Mouse (Mus musculus) heart, adult 11 months (tissue): ENCODE measurements around the gene Galnt10.
A peak's percentile ranks its signal among the peaks of the same experiment; 100 is the strongest.

Experiments used
- DNase-seq: peaks from one replicate; pipeline ENCODE4 v3.0.0; 2022

Gene Galnt10

GRCm38 (mm10) chr11:57747294-57748080 lies 102.2 kb downstream of the Galnt10 start:
- no peak for DNase-seq

DNA sequence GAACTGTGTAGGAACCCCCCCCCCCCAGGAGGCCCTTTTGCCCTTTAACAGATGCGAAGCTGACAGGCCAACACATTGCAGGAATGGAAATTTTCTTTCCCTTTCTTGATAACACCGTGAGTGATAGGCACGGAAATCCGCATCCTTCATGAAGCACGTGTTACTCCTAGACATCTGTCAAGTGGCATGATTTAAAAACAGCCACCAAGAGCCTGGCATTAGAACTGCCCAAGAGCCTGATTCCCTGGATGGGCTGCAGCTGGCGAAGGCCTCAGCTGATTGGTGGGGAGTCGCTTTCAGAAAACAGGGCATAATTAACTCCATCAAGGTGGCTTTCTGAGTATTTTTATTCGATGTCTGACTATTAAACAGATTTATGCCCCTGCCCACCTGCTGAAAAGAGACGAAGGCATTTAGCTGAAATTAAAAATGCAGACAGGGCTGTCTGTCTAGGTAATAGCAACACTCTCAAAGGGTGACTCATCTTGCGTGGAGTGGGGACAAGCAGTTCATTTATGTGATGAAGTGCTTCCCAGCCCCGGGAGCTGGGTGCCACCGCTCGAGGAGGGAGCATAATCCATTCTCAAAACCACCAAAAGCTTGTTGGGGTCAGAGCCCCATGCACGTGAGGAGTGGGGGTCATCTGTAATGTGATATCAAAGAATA lies 108.4 kb downstream of the Galnt10 start:
- DNase-seq = peak; percentile 59

DNA sequence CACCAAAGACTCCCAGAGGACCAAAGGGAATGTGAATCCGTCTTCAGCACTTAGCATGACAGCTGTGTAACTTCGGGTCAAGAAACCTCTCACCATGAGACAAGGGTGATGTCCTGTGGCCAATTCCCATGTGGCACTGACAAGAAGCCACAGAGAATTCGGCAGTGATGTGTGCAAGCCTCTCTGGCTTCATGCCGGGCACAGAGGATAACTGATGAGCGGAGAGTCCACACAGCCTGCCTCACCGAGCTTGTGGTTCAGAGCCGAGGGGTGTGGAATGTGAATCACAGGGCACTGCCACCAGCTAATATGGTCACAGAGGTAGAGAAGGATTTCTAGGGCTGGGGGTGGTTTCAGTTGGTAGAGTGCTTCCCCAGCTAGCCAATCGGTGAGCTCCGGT lies 113.4 kb downstream of the Galnt10 start:
- no peak for DNase-seq

GRCm38 (mm10) chr11:57760509-57761058 lies 115.3 kb downstream of the Galnt10 start:
- no peak for DNase-seq

DNA sequence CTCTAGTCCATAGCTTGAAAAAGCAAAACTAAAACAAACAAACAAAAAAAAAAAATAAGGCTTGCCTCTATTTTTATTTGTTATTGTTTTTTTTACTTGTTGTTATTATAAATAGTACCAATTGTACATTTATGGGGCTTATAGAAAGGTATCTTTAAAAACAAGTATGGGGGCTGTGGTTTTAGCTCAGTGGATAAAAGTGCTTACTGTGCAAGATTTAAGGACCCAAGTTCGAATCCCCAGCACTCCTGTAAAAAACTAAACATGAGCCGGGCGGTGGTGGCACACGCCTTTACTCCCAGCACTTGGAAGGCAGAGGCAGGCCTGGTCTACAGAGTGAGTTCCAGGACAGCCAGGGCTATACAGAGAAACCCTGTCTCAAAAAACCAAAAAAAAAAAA lies 116.1 kb downstream of the Galnt10 start:
- DNase-seq = no peak

DNA sequence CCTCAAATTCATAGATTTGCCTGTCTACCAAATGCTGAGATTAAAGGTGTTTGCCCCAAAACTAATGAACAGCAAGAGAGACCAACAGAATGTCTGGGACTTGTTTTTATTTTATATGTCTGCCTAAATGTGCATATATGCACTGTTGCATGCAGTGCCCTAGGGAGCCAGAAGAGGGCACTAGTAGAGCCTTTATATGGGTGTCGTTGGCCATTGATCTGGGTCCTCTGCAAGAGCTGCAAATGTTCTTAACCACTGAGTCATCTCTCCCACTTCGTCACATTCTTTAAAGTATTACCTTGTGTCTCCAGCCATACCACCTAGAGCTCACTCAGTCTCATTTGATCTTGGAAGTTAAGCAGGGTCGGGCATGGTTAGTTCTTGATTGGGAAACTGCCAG lies 118.9 kb downstream of the Galnt10 start:
- DNase-seq = no peak

DNA sequence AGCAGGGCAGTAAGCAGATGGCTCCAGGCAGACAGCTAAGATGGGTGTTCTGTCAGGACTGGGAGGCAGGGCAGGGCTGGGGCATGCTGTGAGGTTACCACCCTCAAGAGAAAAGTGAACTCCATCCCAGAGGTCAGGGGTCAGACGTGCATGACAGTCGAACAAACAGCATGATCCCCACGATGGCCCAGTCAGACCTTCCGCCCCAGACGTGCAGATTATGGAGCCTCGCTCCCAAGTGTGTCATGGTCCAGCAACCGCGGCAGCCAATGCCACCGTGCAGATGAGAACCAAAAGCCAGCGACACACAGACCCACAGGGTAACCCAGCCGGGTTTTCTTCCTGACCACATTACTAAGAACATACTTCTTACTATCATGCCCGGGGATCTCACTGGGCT lies 121.4 kb downstream of the Galnt10 start:
- DNase-seq = no peak

- DNase-seq = no peak
Measured at GRCm38 (mm10) chr11:57767171-57767570, 121.9 kb downstream of the Galnt10 start.

GRCm38 (mm10) chr11:57770776-57771175 lies 125.5 kb downstream of the Galnt10 start:
- DNase-seq = no peak

GRCm38 (mm10) chr11:57771676-57772075 lies 126.4 kb downstream of the Galnt10 start:
- DNase-seq = no peak

DNA sequence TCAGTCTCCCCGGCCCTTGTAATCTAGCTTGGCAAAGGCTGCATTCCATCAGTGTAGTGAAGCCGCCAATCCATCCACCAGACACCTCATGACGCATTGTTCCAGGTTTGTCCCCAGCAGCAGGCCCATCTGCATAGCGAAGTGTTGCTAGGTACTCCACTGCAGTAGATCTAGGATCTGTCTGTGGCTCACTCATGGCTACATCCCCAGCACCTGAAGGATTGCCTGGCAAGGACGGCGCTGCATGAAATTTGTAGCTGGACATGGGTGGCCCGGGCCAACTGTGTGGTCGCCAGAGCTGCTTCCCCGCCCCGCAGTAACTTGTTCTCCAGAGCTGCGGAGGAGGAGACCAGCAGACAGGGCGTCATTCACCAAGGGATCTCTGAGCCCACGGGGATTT lies 128.2 kb downstream of the Galnt10 start:
- DNase-seq = no peak

- DNase-seq = no peak
Measured at GRCm38 (mm10) chr11:57773936-57774335, 128.7 kb downstream of the Galnt10 start.

- peak; percentile 92 for DNase-seq
Measured at GRCm38 (mm10) chr11:57775868-57776267, 130.6 kb downstream of the Galnt10 start.

DNA sequence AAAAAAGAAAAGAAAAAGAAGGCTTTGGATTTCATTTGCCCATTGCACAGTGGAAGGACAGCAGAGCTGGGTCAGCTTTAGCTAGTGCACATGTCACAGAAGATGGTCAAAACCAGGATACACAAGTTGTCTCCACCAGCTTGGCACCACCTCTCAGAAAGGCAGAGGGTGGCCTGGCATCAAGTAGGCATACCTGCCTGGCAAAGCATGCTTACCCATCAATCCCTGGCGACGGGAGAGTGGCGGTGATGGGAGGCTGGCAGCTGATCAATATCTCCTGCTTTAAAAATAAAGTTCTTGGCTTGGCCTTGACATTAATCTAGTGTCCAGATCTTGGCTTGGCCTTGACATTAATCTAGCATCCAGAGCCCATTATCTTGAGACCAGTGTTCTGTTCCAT lies 131.3 kb downstream of the Galnt10 start:
- no peak for DNase-seq

DNA sequence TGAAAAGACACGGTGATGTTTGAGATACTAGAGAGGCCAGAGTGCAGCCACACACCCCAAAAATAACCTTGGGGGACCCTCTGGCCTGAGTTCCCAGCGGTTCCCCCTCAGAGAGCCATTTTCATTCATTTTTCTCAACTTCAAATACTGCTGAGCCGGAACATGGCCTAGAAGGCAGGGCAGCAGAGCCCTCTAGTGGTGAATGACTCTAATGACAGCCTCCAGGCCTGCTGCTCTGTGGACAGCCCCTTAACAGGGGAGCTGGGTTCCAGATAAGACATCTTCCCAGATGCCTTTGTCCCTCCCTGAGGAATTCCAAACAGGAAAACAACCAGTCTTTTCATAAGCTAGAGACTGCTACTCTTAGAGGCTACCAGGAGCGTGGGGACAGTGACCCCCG lies 133.1 kb downstream of the Galnt10 start:
- no peak for DNase-seq

DNA sequence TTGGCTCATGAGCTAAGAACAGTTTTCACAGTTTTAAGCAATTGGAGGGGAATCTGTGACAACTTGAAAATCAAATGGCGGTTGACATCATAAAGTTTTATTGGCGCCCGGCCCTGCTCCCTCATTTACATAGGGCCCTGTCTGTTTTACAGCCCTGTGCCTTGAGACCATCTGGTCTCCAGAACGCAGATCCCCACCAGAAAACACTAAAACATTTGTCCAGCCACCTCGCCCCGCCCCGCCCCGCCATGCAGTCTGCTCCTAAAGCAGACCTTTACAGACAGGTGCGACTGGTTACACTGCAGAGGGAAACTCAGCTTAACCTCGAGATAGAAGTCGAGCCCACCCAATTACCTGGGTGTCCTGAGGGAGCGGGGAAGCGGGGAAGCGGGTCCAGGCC lies 134.6 kb downstream of the Galnt10 start:
- DNase-seq = no peak

GRCm38 (mm10) chr11:57786616-57787418 lies 141.6 kb downstream of the Galnt10 start:
- no peak for DNase-seq

GRCm38 (mm10) chr11:57787913-57788312 lies 142.7 kb downstream of the Galnt10 start:
- DNase-seq = no peak

DNA sequence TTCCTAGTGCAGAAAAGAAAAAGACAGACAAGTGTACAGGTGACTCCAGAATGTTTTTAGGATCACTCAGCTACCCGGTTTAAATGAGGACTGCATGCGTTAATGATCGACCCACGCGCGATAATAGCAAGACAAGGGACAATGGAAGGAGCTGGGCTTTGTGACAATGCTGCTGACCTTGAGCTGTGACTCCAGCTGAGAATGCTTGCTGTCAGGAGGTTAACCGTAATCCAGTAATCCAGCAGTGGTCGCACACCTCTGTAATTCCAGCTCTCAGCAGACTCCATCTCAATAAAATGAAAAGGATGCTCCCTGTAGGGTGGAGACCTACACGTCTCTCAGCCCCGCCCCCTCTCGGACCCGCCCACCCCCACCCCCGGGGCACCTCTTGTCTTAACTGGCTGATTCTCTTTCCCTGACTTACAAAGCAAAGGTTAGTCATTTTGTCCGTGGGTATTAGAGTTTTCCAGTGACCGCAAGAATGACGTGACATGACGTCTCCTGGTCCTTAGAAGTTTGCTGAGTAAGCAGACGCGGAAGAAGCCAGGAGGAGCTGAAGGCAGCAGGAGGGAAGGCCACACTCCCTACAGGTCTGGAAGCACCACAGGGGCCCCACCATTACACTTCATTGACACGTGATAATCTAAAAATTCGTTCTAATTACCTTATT lies 145.8 kb downstream of the Galnt10 start:
- no peak for DNase-seq

DNA sequence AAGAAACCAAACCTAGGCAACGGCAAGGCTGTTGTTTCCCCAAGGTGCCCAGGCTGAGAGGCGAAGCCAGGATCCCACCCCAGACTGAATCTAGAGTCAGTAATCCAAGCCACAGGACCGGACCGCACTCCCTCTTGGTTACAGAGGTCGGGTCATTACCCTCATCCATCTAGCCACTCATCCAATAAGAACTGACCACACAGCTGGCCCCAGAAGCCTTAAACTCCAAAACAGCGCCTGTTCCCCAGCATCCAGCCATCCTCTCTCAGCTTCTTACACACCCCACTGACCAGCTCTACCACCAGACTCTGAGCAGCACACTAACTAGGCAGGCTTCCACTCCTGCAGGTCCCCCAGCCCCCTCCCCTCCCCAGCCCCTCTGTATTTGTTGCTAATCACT lies 149.8 kb downstream of the Galnt10 start:
- DNase-seq = no peak

GRCm38 (mm10) chr11:57797828-57798227 lies 152.6 kb downstream of the Galnt10 start:
- DNase-seq = no peak

DNA sequence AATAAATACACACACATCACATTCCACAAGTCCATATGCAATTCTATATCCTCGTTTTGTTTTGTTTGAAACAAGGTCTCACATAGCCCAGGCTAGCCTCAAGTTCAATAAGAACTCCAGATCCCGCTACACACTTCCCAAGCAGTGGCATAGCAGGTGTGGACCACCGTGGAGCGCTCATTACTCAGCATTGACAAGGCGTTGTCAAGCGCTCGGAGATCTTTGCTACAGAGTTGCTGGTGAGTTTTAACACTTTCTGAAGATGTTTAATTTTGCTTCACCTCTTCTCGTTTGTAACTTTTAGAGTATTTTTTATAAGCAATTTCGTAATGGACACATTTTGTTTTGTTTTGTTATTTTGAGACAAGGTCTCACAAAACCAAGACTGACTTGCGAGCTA lies 154.2 kb downstream of the Galnt10 start:
- no peak for DNase-seq
